Mouse (Mus musculus): ENCODE measurements around the gene Parva.

The Parva gene

DNA sequence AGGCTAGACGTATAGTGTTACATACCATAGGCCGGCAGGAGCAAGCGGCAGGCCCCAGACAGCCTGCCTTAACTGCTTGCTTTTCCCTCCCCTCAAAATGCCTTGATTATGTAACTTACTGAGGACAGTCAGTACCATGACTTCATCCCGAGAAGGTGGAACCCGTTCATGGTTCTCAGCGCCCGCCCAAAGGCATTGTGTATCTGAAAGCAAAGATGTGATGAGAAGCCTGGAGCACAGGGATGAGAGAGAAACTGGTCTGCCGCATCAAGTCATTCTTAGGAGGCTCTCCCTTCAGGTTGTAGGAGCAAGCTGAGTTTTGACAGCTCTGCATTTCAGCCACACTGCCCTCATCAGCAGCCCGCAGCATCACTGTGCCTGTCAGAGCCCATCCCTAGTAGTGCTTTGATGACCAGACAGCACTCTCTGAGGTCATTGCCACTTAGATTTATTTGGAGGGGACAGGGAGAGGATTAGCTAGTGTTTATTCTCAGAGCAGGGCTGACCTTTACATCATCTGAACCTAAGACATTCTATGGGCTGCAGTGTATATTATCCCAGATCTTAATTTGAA, 45.5 kb downstream of the Parva start:
- no peak for DNase-seq (ENCODE audit: low spot score in 2 of 2)

DNA sequence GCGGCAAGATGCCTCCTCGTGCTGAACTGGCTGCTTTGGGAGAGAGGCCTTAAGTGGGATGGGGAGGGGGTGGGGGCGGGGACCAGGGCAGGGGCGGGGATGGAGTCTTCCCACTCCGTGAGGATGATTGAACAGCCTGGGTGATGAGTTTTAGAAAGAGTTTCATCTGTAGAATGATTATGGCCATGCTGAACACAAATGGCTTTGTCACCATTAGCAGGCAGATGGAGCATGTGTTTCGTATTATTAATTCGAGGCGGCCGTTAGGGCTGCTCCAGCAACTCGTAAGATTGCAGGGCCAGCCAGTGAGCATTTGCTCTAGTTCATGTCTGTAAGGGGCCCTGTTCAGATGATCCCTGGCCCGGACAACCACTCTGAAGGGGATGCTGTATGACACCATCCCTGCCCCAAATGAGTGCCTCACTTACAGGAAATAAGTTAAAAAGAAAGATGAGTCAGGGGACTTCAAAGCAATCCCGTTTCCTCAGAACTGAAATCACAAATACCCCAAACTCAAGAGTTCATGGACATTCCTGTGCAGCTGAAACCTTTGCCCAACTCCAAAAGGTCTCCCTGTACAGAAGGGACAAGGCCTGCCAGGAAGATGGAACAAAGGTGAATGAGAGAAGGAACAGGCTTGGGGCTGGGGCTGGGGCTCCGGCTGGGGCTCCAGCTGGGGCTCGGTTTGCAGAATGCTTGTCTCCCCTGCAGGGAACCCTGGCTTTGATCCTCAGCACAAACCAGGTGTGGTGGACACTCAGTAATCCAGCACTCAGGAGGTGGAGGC, 46.5 kb downstream of the Parva start:
- no peak for DNase-seq (ENCODE audit: low spot score in 2 of 2)

DNA sequence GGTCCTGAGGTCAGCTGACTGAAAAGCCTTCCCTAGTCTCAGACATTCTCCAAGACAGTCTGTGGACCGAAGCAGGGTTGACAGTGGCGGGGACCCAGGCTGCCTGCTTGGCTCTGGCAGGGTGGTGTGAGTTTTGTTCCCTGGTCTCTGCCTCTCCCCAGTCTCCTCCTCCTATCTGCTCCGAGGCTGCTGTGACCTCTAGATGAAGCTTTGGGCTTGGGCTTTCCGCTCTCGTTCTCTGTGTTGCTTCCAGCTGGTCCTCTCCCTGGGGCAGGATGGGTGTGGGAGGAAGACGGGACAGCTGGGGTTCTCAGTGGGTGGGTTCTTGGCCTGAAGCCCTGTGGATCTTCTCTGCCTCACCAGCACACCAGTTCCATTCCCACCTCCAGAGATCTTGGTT, 51.8 kb downstream of the Parva start:
- no peak for DNase-seq (ENCODE audit: low spot score in 2 of 2)

DNA sequence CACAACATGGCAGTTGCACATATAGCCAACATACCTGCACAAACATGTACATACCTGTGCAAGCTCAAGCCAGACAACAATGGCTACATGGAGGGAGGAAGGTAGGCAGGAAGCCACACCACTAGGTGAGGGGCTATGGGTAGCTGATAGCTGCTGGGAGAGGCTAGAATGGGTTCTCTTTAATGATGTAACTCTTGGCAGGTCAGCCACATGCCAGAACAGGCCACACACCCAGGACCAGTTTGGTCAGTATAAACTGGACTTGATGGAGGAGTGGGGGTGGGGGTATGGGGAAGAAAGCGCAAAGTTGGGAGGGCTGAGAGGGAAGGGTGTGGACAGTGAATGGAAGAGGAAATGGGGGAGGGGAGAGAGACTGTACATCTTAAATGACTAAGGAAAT, 53.7 kb downstream of the Parva start:
- DNase-seq (ENCODE audit: low spot score in 2 of 2), result no peak

DNA sequence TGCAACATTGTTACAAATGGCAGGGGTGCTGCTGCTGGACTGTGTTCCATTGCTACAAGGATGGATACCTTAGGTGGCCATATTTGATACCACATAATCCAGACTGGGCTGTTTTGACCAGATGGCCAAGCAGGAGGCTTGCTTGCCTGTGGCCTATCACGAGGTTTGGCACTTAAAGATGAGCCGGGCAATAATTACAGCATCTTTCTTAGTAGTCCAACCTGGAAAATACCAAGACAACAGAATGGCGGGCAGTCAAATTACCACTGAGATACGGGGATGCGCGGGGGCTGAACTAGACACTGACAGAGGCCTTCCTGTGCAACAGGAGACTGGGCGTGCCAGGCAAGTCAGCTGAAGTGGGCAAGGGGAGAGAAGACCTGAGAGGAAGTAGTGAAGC, 55.3 kb downstream of the Parva start:
- no peak for DNase-seq (ENCODE audit: low spot score in 2 of 2)

DNA sequence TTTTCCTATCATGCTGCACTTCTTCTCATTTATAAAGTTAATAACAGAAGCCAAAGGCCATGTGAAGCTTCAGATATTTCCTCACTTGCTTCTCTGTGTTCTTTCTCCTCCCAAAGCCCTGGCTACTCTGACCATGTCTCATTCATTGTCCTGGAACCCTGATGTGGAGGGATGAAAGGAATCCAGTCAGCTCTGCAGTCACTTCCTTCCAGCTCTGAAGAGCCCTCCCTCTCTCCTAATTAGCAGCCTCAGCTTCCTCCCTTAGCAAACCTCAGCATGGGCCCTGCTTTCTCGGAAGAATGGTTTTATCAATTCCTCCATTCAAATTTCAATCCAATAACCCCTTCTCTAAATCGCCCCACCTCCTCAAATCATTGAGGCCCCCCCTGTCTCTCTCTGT, 56.1 kb downstream of the Parva start:
- no peak for DNase-seq (ENCODE audit: low spot score in 2 of 2)

DNA sequence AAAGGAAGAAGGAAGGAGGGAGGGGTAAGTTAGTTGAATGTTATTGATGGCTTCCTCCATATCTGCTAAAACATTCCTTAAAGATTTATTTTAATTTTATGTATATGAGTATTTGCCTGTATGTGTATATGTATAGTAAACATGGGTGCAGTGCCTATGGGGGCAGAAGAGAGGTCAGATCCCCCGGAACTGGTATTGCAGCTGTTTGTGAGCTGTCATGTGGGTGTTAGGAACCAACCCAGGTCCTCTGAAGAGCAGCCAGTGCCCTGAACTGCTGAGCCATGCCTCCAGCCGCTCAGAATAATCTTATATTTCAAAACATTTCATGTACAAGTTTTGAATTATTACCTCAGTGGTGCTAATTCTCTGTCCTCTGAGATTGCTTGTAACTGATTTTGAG, 63.5 kb downstream of the Parva start:
- no peak for DNase-seq (ENCODE audit: low spot score in 2 of 2)

DNA sequence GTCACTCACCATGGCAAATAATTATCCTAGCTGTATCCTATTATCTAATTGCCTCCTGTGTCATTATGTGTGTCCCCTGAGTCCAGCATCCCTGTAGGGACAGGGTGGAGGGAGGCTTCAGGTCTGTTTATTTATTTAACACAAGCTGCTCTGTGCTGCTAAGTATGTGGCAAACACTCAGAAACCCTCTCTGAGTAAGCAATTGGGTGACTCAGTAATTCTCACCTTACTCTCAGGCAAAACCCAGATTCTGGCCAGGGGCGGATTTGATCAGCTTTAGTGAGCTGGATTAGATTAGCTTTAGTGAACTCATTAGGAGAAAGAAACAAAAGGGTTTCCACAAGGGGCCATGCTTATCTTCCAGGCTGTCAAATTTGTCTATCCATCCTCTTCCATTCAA, 64.4 kb downstream of the Parva start:
- no peak for DNase-seq (ENCODE audit: low spot score in 2 of 2)

DNA sequence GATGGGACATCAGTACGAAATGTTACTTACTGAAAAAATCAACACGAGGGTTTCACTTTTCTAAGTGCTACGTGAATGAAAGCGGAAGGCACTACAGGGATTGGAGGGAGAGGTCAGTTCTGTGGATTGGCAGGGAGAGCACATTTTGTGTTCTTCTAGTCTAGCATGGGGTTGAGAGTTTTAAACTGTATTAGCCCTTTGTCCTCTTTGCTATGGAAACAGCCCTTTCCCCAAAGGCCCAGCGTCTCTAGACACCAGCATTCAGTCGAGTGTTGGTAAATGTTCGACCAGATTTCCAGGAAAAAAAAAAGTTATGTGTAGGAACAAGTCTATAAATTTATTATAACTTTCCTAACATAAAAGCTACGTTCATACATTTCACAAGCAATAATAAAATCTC, 68.6 kb downstream of the Parva start:
- DNase-seq (ENCODE audit: low spot score in 2 of 2), result no peak

DNA sequence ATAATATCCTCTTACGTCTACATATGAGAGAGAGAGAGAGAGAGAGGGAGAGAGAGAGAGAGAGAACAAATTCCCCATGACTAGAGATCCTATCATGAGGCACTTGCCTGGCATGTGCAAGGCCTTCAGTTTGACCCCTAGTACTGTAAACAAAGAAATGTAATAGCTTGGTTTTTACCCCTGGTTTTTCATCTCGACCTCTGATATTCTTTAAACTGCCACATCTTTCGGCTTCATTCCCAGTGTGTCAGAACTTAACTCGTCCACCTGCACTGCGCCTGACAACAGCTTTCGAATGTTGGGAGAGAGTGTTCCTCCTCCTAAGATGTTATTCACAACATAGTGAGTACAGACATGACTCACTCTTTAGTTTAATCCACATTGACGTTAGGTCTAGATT, 69.6 kb downstream of the Parva start:
- no peak for DNase-seq (ENCODE audit: low spot score in 2 of 2)

DNA sequence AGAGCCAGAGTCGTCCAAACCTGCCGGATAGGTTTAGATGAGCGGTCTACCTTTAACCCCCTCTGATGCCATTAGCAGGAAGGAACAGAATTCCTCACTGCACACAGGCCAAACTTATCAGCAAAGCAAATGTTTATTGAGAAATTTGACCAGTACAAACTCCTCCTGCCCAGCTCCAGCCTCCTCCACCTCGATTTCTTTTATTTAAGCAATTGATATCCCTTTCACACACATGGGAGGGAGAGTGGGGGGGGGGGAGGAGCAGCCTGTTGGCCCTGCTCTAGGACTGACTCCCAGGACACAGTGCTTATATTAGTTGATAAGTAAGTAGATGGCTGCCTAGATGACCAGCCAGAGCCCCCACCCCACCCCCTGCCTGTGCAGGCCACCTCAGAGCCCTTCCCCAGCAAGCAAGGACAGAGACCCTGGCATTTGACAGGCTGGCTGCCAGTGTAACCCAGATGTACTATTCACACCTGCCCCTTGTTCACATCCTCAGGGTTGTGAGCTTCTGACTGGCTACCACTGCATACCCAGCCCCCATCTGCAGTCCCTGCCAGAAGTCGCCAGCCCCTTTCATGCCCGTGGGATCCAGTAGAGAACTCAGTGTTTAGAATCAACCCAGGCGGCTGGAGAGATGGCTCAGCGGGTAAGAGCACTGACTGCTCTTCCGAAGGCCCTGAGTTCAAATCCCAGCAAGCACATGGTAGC, 71.4 kb downstream of the Parva start:
- DNase-seq (ENCODE audit: low spot score in 2 of 2), result no peak

DNA sequence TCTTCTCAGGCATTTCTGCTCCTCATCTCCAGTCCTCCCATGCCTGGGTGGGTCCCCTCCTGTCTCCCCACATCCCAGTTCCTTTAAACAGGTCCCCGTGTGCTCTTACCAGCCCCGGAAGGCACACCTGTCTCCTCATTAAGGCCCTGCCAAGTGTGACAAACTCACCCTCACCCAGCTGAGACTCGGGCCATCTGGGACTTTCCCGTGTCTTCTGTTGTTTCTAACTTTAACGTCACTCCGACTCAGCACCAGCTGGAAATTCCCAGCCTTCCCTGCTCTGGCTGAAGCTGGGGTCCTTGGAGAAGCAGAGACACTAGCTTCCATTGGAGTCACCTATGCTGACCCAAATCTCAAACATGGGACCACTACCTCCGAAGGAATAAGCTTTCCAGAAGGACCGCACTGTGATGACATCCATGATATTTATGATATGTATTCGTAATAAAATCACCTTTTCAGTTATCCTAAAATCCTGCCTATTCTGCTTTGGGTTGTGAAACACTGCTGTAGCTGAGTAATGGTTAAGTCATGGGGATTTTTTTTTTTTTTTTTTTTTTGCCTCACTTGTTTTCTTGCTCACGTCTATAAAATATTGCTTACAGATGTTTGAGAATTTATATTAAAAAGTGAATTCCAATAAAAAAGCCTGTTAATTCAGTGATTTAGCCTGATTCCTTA, 72.3 kb downstream of the Parva start:
- no peak for DNase-seq (ENCODE audit: low spot score in 2 of 2)

DNA sequence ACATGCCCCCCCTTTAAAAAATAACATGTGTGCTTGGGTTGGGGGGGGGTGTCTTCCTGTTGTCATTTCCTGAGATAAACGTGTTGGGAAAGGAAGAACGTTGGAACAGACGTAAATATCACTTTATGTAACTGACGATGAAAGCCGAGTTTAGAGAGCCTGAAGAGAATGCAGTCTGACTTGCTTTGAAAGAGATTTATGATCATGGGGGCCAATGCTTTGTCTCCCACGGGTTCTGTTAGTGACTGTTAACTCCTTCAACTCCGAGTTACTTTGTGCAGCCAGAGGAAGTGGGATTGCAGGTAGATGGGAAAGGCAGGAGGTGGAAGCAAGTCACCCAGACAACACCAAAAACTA, 72.8 kb downstream of the Parva start:
- DNase-seq (ENCODE audit: low spot score in 2 of 2), result no peak

DNA sequence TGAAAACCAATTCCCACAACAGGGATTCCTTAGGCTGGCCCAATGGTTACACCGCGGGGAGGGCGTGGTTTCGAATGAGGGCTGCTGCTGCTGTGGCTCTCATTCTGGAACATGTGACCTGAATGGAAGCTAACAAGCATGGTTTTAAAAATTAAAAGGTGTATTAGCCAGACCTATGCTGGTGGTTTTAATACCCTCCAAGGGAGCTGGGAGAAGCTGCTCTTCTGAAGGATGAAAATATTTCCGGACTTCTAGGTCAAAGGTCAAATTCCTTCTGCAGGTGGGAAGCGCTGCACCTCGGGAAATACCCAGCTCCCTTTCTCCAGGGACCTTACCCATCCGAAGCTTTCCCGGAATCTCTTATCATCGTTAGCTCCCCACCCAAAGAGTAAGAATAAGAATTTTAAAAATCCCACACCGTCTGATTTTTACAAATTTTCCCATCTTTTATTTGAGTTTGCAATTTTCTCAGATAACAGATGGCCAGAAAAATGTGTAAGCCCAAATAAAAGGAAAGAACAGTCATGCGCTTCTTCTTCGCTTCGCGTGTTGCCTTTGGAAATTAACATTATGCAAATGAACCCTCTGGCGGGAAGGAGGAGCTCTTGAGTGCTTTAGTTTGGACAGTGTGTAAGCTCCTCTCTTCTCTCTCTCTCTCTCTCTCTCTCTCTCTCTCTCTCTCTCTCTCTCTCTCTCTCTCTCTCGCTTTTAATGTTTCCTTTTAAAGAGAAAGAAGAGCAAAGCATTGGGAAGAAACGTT, 74.9 kb downstream of the Parva start:
- DNase-seq (ENCODE audit: low spot score in 2 of 2), result no peak

DNA sequence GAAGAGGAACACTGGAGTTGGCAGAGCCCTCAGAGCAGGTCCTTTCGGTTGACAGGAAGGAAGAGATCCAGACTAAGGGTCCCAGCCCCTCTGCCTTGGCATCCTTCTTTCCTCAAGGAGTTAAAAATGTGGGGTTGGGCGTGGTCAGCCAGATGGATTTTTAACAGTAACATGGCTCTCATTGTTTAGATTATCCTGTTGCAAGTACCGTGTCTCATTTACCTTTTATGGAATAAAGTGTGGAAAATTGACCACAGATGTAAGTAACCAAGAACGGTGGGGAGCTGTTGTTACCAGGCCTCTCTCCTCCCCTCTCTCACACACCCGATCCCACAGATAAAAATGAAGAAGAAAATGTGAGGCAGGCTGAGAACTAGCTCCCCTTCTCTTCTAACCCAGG, 75.5 kb downstream of the Parva start:
- no peak for DNase-seq (ENCODE audit: low spot score in 2 of 2)

DNA sequence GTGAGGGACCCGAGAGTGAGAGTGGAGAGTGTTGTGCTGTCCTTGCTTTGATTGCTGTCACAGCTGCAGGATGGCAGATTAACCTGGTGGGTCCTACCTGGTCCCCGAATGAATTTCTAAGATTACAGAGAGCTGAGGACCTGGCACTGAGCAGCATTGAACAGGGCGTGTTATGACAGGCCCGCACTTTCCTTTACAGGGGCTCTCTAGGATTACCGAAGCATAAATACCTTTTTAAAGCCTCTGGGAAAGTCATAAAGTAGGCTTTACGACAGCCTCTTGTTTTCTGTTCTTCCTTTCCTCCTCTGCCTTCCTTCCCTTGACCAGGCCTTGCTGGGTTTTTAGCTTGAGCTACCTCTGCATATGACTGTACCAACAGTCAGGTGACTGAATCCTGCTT, 76.1 kb downstream of the Parva start:
- DNase-seq (ENCODE audit: low spot score in 2 of 2), result no peak

DNA sequence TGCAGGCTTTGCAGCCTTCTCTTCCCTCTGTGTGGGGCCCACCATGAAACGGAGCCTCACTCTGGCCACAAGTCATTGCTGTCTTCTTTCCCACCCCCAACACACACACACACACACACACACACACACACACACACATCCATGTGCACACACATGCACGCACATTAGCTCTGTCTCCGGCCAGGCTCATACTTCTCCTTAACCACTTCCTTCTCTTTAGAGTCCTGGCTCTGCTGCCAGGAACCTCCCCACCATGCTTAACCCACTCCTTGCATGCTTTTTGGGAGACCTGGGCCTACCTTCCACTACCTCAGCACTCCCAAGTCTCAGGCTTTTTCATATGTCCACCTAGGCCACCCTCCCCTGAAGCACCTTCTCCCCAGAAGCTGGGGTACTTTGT, 76.6 kb downstream of the Parva start:
- DNase-seq (ENCODE audit: low spot score in 2 of 2), result no peak

DNA sequence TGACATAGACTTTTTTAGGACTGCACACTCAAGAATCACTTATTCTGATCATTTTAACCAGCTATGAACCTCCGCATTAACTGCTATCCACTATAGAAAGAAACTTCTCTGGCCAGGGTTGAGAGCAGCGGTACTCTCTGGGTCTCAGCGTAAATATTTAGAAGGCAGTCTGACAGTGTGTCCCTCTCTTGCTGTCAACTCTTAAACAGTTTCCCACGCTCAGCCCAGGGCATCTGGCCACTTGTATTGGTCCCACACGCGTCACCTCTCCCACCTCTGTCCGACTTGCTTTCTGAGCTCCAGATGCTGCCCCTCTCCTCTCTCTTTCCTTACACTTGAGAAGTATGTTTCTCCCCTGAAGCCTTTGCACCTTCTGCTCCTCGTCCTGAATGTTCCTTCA, 81.8 kb downstream of the Parva start:
- DNase-seq (ENCODE audit: low spot score in 2 of 2), result no peak

DNA sequence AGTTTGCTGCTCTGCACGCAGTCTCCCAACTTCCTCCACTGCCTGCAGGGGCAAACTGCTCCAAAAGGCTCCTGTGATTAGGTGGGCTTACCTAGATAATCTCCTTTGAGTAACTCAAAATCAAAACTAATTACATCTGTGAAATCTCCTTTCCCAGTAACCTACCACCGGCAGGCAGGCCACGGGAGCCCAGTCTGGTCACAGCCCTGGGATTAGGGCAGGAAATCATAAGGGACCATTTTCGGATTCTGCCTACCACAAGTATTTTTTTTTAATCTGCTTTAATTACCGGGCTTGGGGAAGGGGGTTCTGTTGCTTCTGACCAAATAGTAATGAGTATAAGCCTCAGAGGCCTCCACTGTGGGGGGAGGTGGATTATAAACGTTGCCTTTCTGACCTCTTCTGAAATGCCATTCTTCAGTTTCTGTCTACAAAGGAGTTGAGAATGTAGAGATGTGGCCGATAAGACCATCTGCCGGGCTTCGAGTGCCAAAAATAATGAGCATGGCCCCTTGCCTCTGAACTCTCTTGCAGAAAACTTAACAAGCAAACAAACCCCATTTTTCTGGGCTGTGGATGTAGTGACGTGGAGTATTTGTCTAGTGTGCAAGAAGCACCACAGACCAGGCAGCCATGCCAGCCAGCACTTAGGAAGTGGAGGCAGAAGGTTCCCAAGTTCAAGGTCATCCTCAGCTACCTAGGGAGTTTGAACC, 83.2 kb downstream of the Parva start:
- DNase-seq (ENCODE audit: low spot score in 2 of 2), result no peak

DNA sequence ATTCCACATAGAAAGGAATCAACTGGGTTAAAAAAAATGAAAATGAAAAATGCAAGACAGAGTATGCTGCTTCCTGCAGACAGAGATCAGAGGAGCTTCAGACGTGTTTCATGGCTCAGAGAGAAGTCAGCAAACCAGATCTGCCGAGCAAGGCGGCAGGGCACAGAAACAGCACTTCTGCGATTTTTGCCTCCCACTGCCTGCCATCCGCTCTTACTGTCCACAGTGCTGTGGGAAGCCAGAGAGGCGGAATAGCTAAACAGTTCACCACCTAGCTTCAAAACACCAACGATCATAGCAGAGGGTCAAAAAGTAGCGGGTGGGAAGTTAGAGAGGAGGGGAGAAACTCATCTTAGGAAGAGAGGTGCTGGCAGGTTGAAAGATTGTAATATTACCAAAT, 84.0 kb downstream of the Parva start:
- no peak for DNase-seq (ENCODE audit: low spot score in 2 of 2)

DNA sequence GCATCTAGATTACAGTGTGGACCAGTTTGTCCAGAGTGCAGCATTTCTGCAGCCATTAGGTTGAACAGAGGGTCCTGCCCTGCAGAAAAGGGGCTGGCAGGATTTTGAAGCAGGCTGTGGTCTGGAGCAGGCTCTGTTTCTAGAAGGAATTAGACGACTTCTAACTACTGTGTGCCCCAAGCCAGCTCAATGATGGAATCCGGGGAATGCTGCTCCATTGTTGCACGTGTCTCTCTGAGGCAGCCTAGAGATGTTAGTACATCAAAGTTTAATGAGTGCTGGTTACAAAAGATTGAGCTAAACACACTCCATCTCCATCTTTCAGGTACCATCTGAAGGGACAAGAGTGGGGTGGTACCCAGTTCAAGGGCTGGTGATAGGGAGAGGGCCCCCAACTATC, 85.0 kb downstream of the Parva start:
- DNase-seq (ENCODE audit: low spot score in 2 of 2), result no peak

All from spleen, postnatal 14 days (tissue).